Mouse (Mus musculus) lung, embryonic 14.5 days (tissue): ENCODE measurements around the gene Ptpro. TPM values are rescaled to one million over a fixed set of nuclear protein-coding genes. Genes with fewer than 3 reads are reported as not detected.
A peak's percentile ranks its signal among the peaks of the same experiment; 100 is the strongest.

Source experiments
- ATAC-seq: fragments of 200-750 bp; cut with Nextera tagmentation; 2 replicates; pipeline ENCODE4 v1.8.0; 2017; ENCODE audit warnings: mild to moderate bottlenecking, moderate TSS enrichment, moderate library complexity; ENCODE audit not compliant: insufficient read depth
- DNase-seq: peaks from one replicate; pipeline ENCODE4 v3.0.0-alpha.2; 2015
- H3K27ac ChIP-seq: fragments of 300-500 bp; sonication (generic); 2 replicates; pipeline ENCODE4 v1.5.1; 2014; ENCODE audit warnings: low read depth, mild to moderate bottlenecking, moderate library complexity
- H3K27me3 ChIP-seq: fragments of 300-500 bp; sonication (generic); 2 replicates; pipeline ENCODE4 v1.6.1; 2014; ENCODE audit warnings: low read length, control low read depth; ENCODE audit not compliant: insufficient read depth
- H3K36me3 ChIP-seq: fragments of 300-500 bp; sonication (generic); 2 replicates; pipeline ENCODE4 v1.6.1; 2014; ENCODE audit warnings: control low read depth; ENCODE audit not compliant: insufficient read depth
- H3K4me1 ChIP-seq: fragments of 300-500 bp; sonication (generic); 2 replicates; pipeline ENCODE4 v1.6.1; 2014; ENCODE audit warnings: antibody characterized with exemption, control low read depth; ENCODE audit not compliant: insufficient read depth
- H3K4me2 ChIP-seq: fragments of 300-500 bp; sonication (generic); 2 replicates; pipeline ENCODE4 v1.6.1; 2014; ENCODE audit warnings: mild to moderate bottlenecking
- H3K4me3 ChIP-seq: fragments of 300-500 bp; sonication (generic); 2 replicates; pipeline ENCODE4 v1.5.1; 2014; ENCODE audit warnings: low read depth, low read length
- H3K9ac ChIP-seq: fragments of 300-500 bp; sonication (generic); 2 replicates; pipeline ENCODE4 v1.6.1; 2014
- H3K9me3 ChIP-seq: fragments of 300-500 bp; sonication (generic); 2 replicates; pipeline ENCODE4 v1.6.1; 2016; ENCODE audit warnings: low read depth, low read length, control low read depth
- CTCF ChIP-seq: IDR thresholded peaks from 2 replicates; pipeline ENCODE4 v1.5.1; 2016; ENCODE audit warnings: antibody characterized with exemption, low read depth
- WGBS: fragments of 180-500 bp; shearing (Covaris S2); extraction: QIAGEN DNeasy Blood & Tissue Kit; methylation state at CpG from one replicate; pipeline ENCODE4 v1.1.7; 2014; 5-methylcytosine and 5-hydroxymethylcytosine counted together
- polyA plus RNA-seq: library from polyadenylated mRNA; unstranded; fragments of >200 nt; fragmentation: Nextera tagmentation; extraction: Ambion mirVana; gene quantifications from 2 replicates; pipeline ENCODE4 v1.2.1, GENCODE M21; 2014

The Ptpro gene
- polyA plus RNA-seq, 1 experiment from 2014 or later: 2.8 TPM

- Histone ChIP-seq H3K27ac (no peak overlapping the region), H3K4me2 (no peak overlapping the region), H3K9ac (no peak overlapping the region), H3K4me1 (no peaks in the 10 kb centered on the region), H3K27me3 (no peaks in the 10 kb centered on the region), H3K36me3 (peaks cover 11% of the 10 kb centered on the region; the same call in 1 of the 2 replicates), H3K4me3 (no peak overlapping the region), H3K9me3 (no peaks in the 10 kb centered on the region)
- ATAC-seq: no peak
- WGBS: 74% methylated on average over 7 of the region's 7 CpGs
- TF ChIP-seq CTCF: no peak
- DNase-seq: no peak
These were observed 230.8 kb downstream of the Ptpro start for GRCm38 (mm10) chr6:137482891-137483290.

GRCm38 (mm10) chr6:137487443-137487842 is 235.3 kb downstream of the Ptpro start:
- ATAC-seq: no peak
- Histone ChIP-seq H3K9me3 (no peaks in the 10 kb centered on the region), H3K4me2 (no peak overlapping the region), H3K27ac (no peak overlapping the region), H3K36me3 (no peaks in the 10 kb centered on the region), H3K4me3 (no peak overlapping the region), H3K4me1 (no peaks in the 10 kb centered on the region), H3K27me3 (no peaks in the 10 kb centered on the region), H3K9ac (no peak overlapping the region)
- WGBS: 22% methylated on average over 6 of the region's 6 CpGs
- no peak for TF ChIP-seq CTCF
- peak; percentile 55 for DNase-seq

GRCm38 (mm10) chr6:137490115-137490514 is 238.0 kb downstream of the Ptpro start:
- no peaks in the 10 kb centered on the region for H3K27me3 ChIP-seq
- DNase-seq (no peak), ATAC-seq (no peak)
- no peak overlapping the region for H3K27ac ChIP-seq
- 84% methylated on average over 14 of the region's 14 CpGs for whole genome bisulfite sequencing
- no peaks in the 10 kb centered on the region for H3K9me3 ChIP-seq
- no peak overlapping the region for H3K9ac ChIP-seq
- H3K36me3 ChIP-seq: no peaks in the 10 kb centered on the region
- TF ChIP-seq CTCF: no peak
- H3K4me2 ChIP-seq: no peak overlapping the region
- no peaks in the 10 kb centered on the region for H3K4me1 ChIP-seq
- no peak overlapping the region for H3K4me3 ChIP-seq

GRCm38 (mm10) chr6:137491659-137492058 is 239.5 kb downstream of the Ptpro start:
- H3K4me2 ChIP-seq: no peak overlapping the region
- H3K4me3 ChIP-seq: no peak overlapping the region
- WGBS: 27% methylated on average over 2 of the region's 2 CpGs
- H3K27ac ChIP-seq: no peak overlapping the region
- no peaks in the 10 kb centered on the region for H3K27me3 ChIP-seq
- TF ChIP-seq CTCF: no peak
- no peaks in the 10 kb centered on the region for H3K4me1 ChIP-seq
- H3K9me3 ChIP-seq: no peaks in the 10 kb centered on the region
- H3K36me3 ChIP-seq: no peaks in the 10 kb centered on the region
- ATAC-seq (no peak), DNase-seq (no peak)
- H3K9ac ChIP-seq: no peak overlapping the region

- no peak overlapping the region for H3K4me3 ChIP-seq
- H3K4me2 ChIP-seq: no peak overlapping the region
- WGBS: 78% methylated on average over 4 of the region's 4 CpGs
- TF ChIP-seq CTCF: no peak
- no peak overlapping the region for H3K27ac ChIP-seq
- H3K36me3 ChIP-seq: no peaks in the 10 kb centered on the region
- DNase-seq (no peak), ATAC-seq (no peak)
- no peaks in the 10 kb centered on the region for H3K27me3 ChIP-seq
- H3K4me1 ChIP-seq: no peaks in the 10 kb centered on the region
- no peak overlapping the region for H3K9ac ChIP-seq
- no peaks in the 10 kb centered on the region for H3K9me3 ChIP-seq
These were observed 240.5 kb downstream of the Ptpro start for GRCm38 (mm10) chr6:137492582-137492981.

- H3K4me2 ChIP-seq: no peak overlapping the region
- DNase-seq (no peak), ATAC-seq (no peak)
- H3K27me3 ChIP-seq: no peaks in the 10 kb centered on the region
- H3K27ac ChIP-seq: no peak overlapping the region
- no peaks in the 10 kb centered on the region for H3K9me3 ChIP-seq
- H3K4me3 ChIP-seq: no peak overlapping the region
- 85% methylated on average over 17 of the region's 17 CpGs for WGBS
- H3K36me3 ChIP-seq: no peaks in the 10 kb centered on the region
- no peaks in the 10 kb centered on the region for H3K4me1 ChIP-seq
- no peak overlapping the region for H3K9ac ChIP-seq
- TF ChIP-seq CTCF: no peak
These were observed 241.4 kb downstream of the Ptpro start for GRCm38 (mm10) chr6:137493211-137494135.

GRCm38 (mm10) chr6:137494136-137494475 is 242.0 kb downstream of the Ptpro start:
- Histone ChIP-seq H3K4me2 (no peak overlapping the region), H3K36me3 (0 out of 2 replicates have a peak, but pooled peaks cover 2% of the 10 kb centered on the region), H3K4me1 (no peaks in the 10 kb centered on the region), H3K27me3 (no peaks in the 10 kb centered on the region), H3K9ac (no peak overlapping the region), H3K9me3 (no peaks in the 10 kb centered on the region), H3K27ac (no peak overlapping the region), H3K4me3 (no peak overlapping the region)
- ATAC-seq: no peak
- no peak for TF ChIP-seq CTCF
- DNase-seq: no peak
